ENCODE assay signal across 26 mouse cellular contexts in genomic region chr12:79545063-79545462, GRCm38 (mm10).
A peak's percentile ranks its signal among the peaks of the same experiment; 100 is the strongest.
DNase-seq lines count a peak whose midpoint lies in the region; ATAC-seq and TF ChIP-seq lines count a peak whose summit lies in the region.
"Had no signal": no experiment of that assay in that cellular context is flagged by ENCODE, and none has a peak within 500 bp of the region (broad histone marks: within the 10 kb centered on the region; RNA-seq: fewer than 3 reads in every experiment).

No protein-coding gene starts in this region.

- ATAC-seq in embryonic facial prominence, embryonic 13.5 days (ENCODE audit: insufficient number of reproducible peaks, insufficient read depth, low FRiP score, low TSS enrichment, low read depth) = no peak
- ATAC-seq in embryonic facial prominence, embryonic 15.5 days (ENCODE audit: insufficient number of reproducible peaks, low FRiP score, low TSS enrichment, low read depth) = no peak
- no peak for ATAC-seq in stomach, postnatal 0 days (ENCODE audit: low FRiP score, low TSS enrichment)
- ATAC-seq: forebrain, embryonic 13.5 days; forebrain, embryonic 16.5 days; hindbrain, embryonic 16.5 days had no signal

- no peak for DNase-seq in embryonic facial prominence, embryonic 10.5 days (ENCODE audit: low spot score)
- DNase-seq in lung, adult 2 months = peak; percentile 1
- no peak for DNase-seq in lung, postnatal 14 days
- no peak for DNase-seq in stomach, postnatal 0 days (ENCODE audit: low spot score)
- DNase-seq in thymus, postnatal 10 days (ENCODE audit: low spot score in 2 of 2) = no peak
- no peak for DNase-seq in ovary, adult 18-20 months (ENCODE audit: low spot score)
- DNase-seq: adrenal gland, adult 8-10 months; adrenal gland, postnatal 25 days; cerebellum, adult 11-12 months; cerebellum, adult 9-10 months; cerebellum, postnatal 14 days; gastrocnemius, postnatal 10 days; gastrocnemius, postnatal 36 days; heart, postnatal 10 days; heart, postnatal 36 days had no signal

- no peaks in the 10 kb centered on the region for H3K27me3 ChIP-seq in embryonic facial prominence, embryonic 13.5 days
- H3K27me3 ChIP-seq in embryonic facial prominence, embryonic 10.5 days (replicated peaks; ENCODE audit: low read depth, poor library complexity, severe bottlenecking) = no peaks in the 10 kb centered on the region
- H3K27me3 ChIP-seq in embryonic facial prominence, embryonic 15.5 days = no peaks in the 10 kb centered on the region
- H3K27me3 ChIP-seq in stomach, postnatal 0 days (ENCODE audit: control insufficient read depth, insufficient read depth, low read length) = no peaks in the 10 kb centered on the region
- H3K27me3 ChIP-seq: embryonic facial prominence, embryonic 12.5 days; heart, embryonic 12.5 days; heart, embryonic 15.5 days; hindbrain, embryonic 13.5 days had no signal

- TF ChIP-seq POLR2A in lung, adult 2 months (IDR thresholded peaks at IDR 0.05; ENCODE audit: borderline replicate concordance, extremely low read depth, low read depth, low read length) = no peak

- H3K4me1 ChIP-seq in embryonic facial prominence, embryonic 13.5 days = peaks cover 37% of the 10 kb centered on the region
- peaks cover 44% of the 10 kb centered on the region for H3K4me1 ChIP-seq in embryonic facial prominence, embryonic 10.5 days
- H3K4me1 ChIP-seq in lung, adult 2 months (ENCODE audit: control insufficient read depth, insufficient read depth, low read length) = peaks cover 15% of the 10 kb centered on the region
- peaks cover 14% of the 10 kb centered on the region; the same call in 1 of the 2 replicates for H3K4me1 ChIP-seq in embryonic facial prominence, embryonic 15.5 days
- H3K4me1 ChIP-seq in stomach, postnatal 0 days (replicated peaks; ENCODE audit: control insufficient read depth, insufficient read depth) = peaks cover 15% of the 10 kb centered on the region

- H3K9ac ChIP-seq in embryonic facial prominence, embryonic 13.5 days = no peak overlapping the region
- no peak overlapping the region for H3K9ac ChIP-seq in embryonic facial prominence, embryonic 15.5 days
- H3K9ac ChIP-seq in stomach, postnatal 0 days (ENCODE audit: low read length) = no peak overlapping the region
- H3K9ac ChIP-seq: embryonic facial prominence, embryonic 12.5 days; forebrain, embryonic 13.5 days; heart, embryonic 12.5 days; heart, embryonic 15.5 days; hindbrain, embryonic 13.5 days had no signal

- no peaks in the 10 kb centered on the region for H3K9me3 ChIP-seq in embryonic facial prominence, embryonic 13.5 days
- H3K9me3 ChIP-seq in embryonic facial prominence, embryonic 10.5 days = no peaks in the 10 kb centered on the region
- H3K9me3 ChIP-seq in embryonic facial prominence, embryonic 15.5 days (replicated peaks) = no peaks in the 10 kb centered on the region
- no peaks in the 10 kb centered on the region for H3K9me3 ChIP-seq in stomach, postnatal 0 days (ENCODE audit: control insufficient read depth, low read length)
- H3K9me3 ChIP-seq: embryonic facial prominence, embryonic 12.5 days; forebrain, embryonic 10.5 days; forebrain, embryonic 13.5 days; heart, embryonic 12.5 days; heart, embryonic 15.5 days; hindbrain, embryonic 10.5 days; hindbrain, embryonic 13.5 days had no signal

- no peak for TF ChIP-seq EP300 in stomach, postnatal 0 days (optimal IDR thresholded peaks at IDR 0.05)

- 50% methylated on average over 3 of the region's 3 CpGs for WGBS in embryonic facial prominence, embryonic 13.5 days
- 72% methylated on average over 3 of the region's 3 CpGs for WGBS in embryonic facial prominence, embryonic 10.5 days
- WGBS in lung, adult 2 months = 47% methylated on average over 3 of the region's 3 CpGs
- 60% methylated on average over 3 of the region's 3 CpGs for WGBS in embryonic facial prominence, embryonic 15.5 days
- 46% methylated on average over 3 of the region's 3 CpGs for WGBS in stomach, postnatal 0 days

- H3K4me3 ChIP-seq in embryonic facial prominence, embryonic 13.5 days = no peak overlapping the region
- no peak overlapping the region for H3K4me3 ChIP-seq in embryonic facial prominence, embryonic 10.5 days
- no peak overlapping the region for H3K4me3 ChIP-seq in lung, adult 2 months (replicated peaks; ENCODE audit: extremely low read depth, low read depth, low read length)
- H3K4me3 ChIP-seq in embryonic facial prominence, embryonic 15.5 days (replicated peaks) = no peak overlapping the region
- H3K4me3 ChIP-seq in stomach, postnatal 0 days (ENCODE audit: low read depth, low read length) = no peak overlapping the region
- H3K4me3 ChIP-seq: embryonic facial prominence, embryonic 12.5 days; forebrain, embryonic 10.5 days; forebrain, embryonic 13.5 days; heart, embryonic 12.5 days; heart, embryonic 15.5 days; hindbrain, embryonic 10.5 days; hindbrain, embryonic 13.5 days had no signal

- no peaks in the 10 kb centered on the region for H3K36me3 ChIP-seq in embryonic facial prominence, embryonic 13.5 days
- H3K36me3 ChIP-seq in embryonic facial prominence, embryonic 10.5 days (replicated peaks) = no peaks in the 10 kb centered on the region
- H3K36me3 ChIP-seq in embryonic facial prominence, embryonic 15.5 days = no peaks in the 10 kb centered on the region
- H3K36me3 ChIP-seq in stomach, postnatal 0 days (ENCODE audit: control insufficient read depth, insufficient read depth, low read length) = no peaks in the 10 kb centered on the region
- H3K36me3 ChIP-seq: embryonic facial prominence, embryonic 12.5 days; forebrain, embryonic 10.5 days; heart, embryonic 12.5 days; heart, embryonic 15.5 days; hindbrain, embryonic 10.5 days; hindbrain, embryonic 13.5 days had no signal

- no peak for TF ChIP-seq CTCF in lung, adult 2 months (IDR thresholded peaks at IDR 0.05; ENCODE audit: insufficient read depth, low read length)
- no peak for TF ChIP-seq CTCF in stomach, postnatal 0 days (IDR thresholded peaks at IDR 0.05; ENCODE audit: low read depth)

- peak overlapping the region; percentile 23 for H3K27ac ChIP-seq in embryonic facial prominence, embryonic 13.5 days
- H3K27ac ChIP-seq in embryonic facial prominence, embryonic 10.5 days (replicated peaks) = no peak overlapping the region
- peak overlapping the region; percentile 28; the same call in 1 of the 2 replicates for H3K27ac ChIP-seq in embryonic facial prominence, embryonic 15.5 days (replicated peaks)
- H3K27ac ChIP-seq in stomach, postnatal 0 days (replicated peaks) = peak overlapping the region; percentile 31; the same call in 1 of the 2 replicates
- H3K27ac ChIP-seq: embryonic facial prominence, embryonic 12.5 days; forebrain, embryonic 13.5 days; heart, embryonic 15.5 days; hindbrain, embryonic 10.5 days; hindbrain, embryonic 13.5 days had no signal

- H3K4me2 ChIP-seq in embryonic facial prominence, embryonic 13.5 days = no peak overlapping the region
- H3K4me2 ChIP-seq in embryonic facial prominence, embryonic 15.5 days (replicated peaks) = no peak overlapping the region
- no peak overlapping the region for H3K4me2 ChIP-seq in stomach, postnatal 0 days (replicated peaks; ENCODE audit: low read depth)
- H3K4me2 ChIP-seq: embryonic facial prominence, embryonic 12.5 days; forebrain, embryonic 13.5 days; heart, embryonic 12.5 days; heart, embryonic 15.5 days; hindbrain, embryonic 13.5 days had no signal
